Mouse (Mus musculus) kidney, adult 2 months (tissue): ENCODE data around the gene Unc80.

ENCODE experiments used
- CTCF ChIP-seq: fragments of 200-500 bp; conservative IDR thresholded peaks from 2 replicates; pipeline ENCODE4 v1.5.1; 2011; ENCODE audit warnings: low read depth, mild to moderate bottlenecking, control low read depth, low read length, moderate library complexity, mixed read lengths; ENCODE audit not compliant: insufficient read depth, insufficient read length
- POLR2A ChIP-seq: fragments of 200-500 bp; IDR thresholded peaks from one replicate; pipeline ENCODE4 v1.6.1; 2011; ENCODE audit warnings: low read depth, low read length, control low read depth

- TF ChIP-seq CTCF, result no peak
- TF ChIP-seq POLR2A, result no peak
These were observed 101.6 kb downstream of the Unc80 start for GRCm38 (mm10) chr1:66569736-66570135.
